Mouse (Mus musculus) forebrain, embryonic 14.5 days (tissue): ENCODE results near the gene Gm10638. TPM values are rescaled to one million over a fixed set of nuclear protein-coding genes. Genes with fewer than 3 reads are reported as not detected.

ENCODE experiments used
- ATAC-seq: fragments of 200-750 bp; cut with Nextera tagmentation; 2 replicates; pipeline ENCODE4 v1.8.0; 2017; ENCODE audit warnings: mild to moderate bottlenecking, moderate library complexity
- DNase-seq: peaks from one replicate; pipeline ENCODE4 v3.0.0-alpha.2; 2015; ENCODE audit warnings: low spot score
- H3K27ac ChIP-seq: fragments of 300-500 bp; sonication (generic); 2 replicates; pipeline ENCODE4 v1.5.1; 2014; ENCODE audit warnings: low read depth, mild to moderate bottlenecking, control low read depth, low read length, moderate library complexity
- H3K27me3 ChIP-seq: fragments of 300-500 bp; sonication (generic); replicated peaks from 2 replicates; pipeline ENCODE4 v1.6.1; 2014; ENCODE audit warnings: low read length, control low read depth, mixed read lengths; ENCODE audit not compliant: control insufficient read depth, insufficient read depth
- H3K36me3 ChIP-seq: fragments of 300-500 bp; sonication (generic); 2 replicates; pipeline ENCODE4 v1.6.1; 2014; ENCODE audit warnings: low read length, control low read depth; ENCODE audit not compliant: control insufficient read depth, insufficient read depth
- H3K4me1 ChIP-seq: fragments of 300-500 bp; sonication (generic); 2 replicates; pipeline ENCODE4 v1.6.1; 2014; ENCODE audit warnings: antibody characterized with exemption, low read length, control low read depth; ENCODE audit not compliant: control insufficient read depth, insufficient read depth
- H3K4me2 ChIP-seq: fragments of 300-500 bp; sonication (generic); 2 replicates; pipeline ENCODE4 v1.6.1; 2014; ENCODE audit warnings: mild to moderate bottlenecking, control low read depth, low read length
- H3K4me3 ChIP-seq: fragments of 300-500 bp; sonication (generic); 2 replicates; pipeline ENCODE4 v1.5.1; 2014; ENCODE audit warnings: low read depth, low read length, control low read depth
- H3K9ac ChIP-seq: fragments of 300-500 bp; sonication (generic); 2 replicates; pipeline ENCODE4 v1.6.1; 2014; ENCODE audit warnings: mild to moderate bottlenecking, low read length, control low read depth, moderate library complexity
- H3K9me3 ChIP-seq: fragments of 300-500 bp; sonication (generic); replicated peaks from 2 replicates; pipeline ENCODE4 v1.6.1; 2016; ENCODE audit warnings: low read length, control low read depth, mixed read lengths; ENCODE audit not compliant: control insufficient read depth
- WGBS: fragments of 180-500 bp; shearing (Covaris S2); extraction: QIAGEN DNeasy Blood & Tissue Kit; methylation state at CpG from one replicate; pipeline ENCODE4 v1.1.7; 2014; 5-methylcytosine and 5-hydroxymethylcytosine counted together
- polyA plus RNA-seq: library from polyadenylated mRNA; unstranded; fragments of >200 nt; fragmentation: Nextera tagmentation; extraction: Ambion mirVana; gene quantifications from 2 replicates; pipeline ENCODE4 v1.2.1, GENCODE M21; 2014

Gm10638 gene
- polyA plus RNA-seq, 1 experiment from 2014 or later, result 6.0 TPM

DNA sequence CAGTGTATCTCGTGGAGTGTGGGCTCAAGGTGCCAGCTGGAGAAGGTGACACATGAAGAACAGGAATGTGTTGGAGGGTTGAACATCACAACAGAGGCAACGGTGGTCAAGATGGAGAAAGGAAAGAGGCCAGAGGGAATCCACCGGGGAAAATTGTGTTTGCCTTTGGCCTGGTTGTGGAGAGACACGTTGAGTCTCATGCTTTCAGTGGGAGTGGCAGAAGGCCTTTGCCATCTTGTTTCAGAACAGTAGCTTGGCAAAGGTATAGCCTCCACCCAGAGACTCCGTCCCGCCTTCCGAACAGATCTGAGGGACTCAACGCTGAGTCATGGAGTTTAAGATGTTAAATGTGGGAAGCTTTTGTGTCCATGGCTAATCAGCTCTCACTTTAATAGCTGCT is 20.2 kb downstream of the Gm10638 start:
- no peak for DNase-seq
- no peak for ATAC-seq
- no peak overlapping the region for H3K4me2 ChIP-seq
- H3K27me3 ChIP-seq, result no peaks in the 10 kb centered on the region
- no peak overlapping the region for H3K4me3 ChIP-seq
- H3K9me3 ChIP-seq, result no peaks in the 10 kb centered on the region
- WGBS, result 96% methylated on average over 8 of the region's 8 CpGs
- H3K36me3 ChIP-seq, result no peaks in the 10 kb centered on the region
- no peaks in the 10 kb centered on the region for H3K4me1 ChIP-seq
- H3K27ac ChIP-seq, result no peak overlapping the region
- H3K9ac ChIP-seq, result no peak overlapping the region

GRCm38 (mm10) chr8:86766548-86767211 is 21.2 kb downstream of the Gm10638 start:
- 86% methylated on average over 9 of the region's 9 CpGs for WGBS

GRCm38 (mm10) chr8:86768499-86768898 is 23.0 kb downstream of the Gm10638 start:
- H3K4me1 ChIP-seq, result no peaks in the 10 kb centered on the region
- H3K9me3 ChIP-seq, result no peaks in the 10 kb centered on the region
- H3K4me3 ChIP-seq, result no peak overlapping the region
- DNase-seq (no peak), ATAC-seq (no peak)
- no peaks in the 10 kb centered on the region for H3K27me3 ChIP-seq
- no peak overlapping the region for H3K27ac ChIP-seq
- no peak overlapping the region for H3K4me2 ChIP-seq
- WGBS, result 78% methylated on average over 5 of the region's 5 CpGs
- H3K36me3 ChIP-seq, result no peaks in the 10 kb centered on the region
- H3K9ac ChIP-seq, result no peak overlapping the region

More at GRCm38 (mm10) chr8:86766548-86767211, 21.2 kb downstream of the Gm10638 start:
- H3K4me2 ChIP-seq, result no peak overlapping the region
- no peaks in the 10 kb centered on the region for H3K36me3 ChIP-seq
- no peak overlapping the region for H3K9ac ChIP-seq
- no peaks in the 10 kb centered on the region for H3K9me3 ChIP-seq
- H3K4me3 ChIP-seq, result no peak overlapping the region
- DNase-seq (no peak), ATAC-seq (no peak)
- H3K4me1 ChIP-seq, result no peaks in the 10 kb centered on the region
- no peaks in the 10 kb centered on the region for H3K27me3 ChIP-seq
- H3K27ac ChIP-seq, result no peak overlapping the region

- DNase-seq (peak; percentile 4), ATAC-seq (no peak)
- Histone ChIP-seq H3K4me1 (no peaks in the 10 kb centered on the region), H3K4me3 (no peak overlapping the region), H3K9me3 (no peaks in the 10 kb centered on the region), H3K27ac (no peak overlapping the region), H3K36me3 (no peaks in the 10 kb centered on the region), H3K27me3 (no peaks in the 10 kb centered on the region), H3K9ac (no peak overlapping the region), H3K4me2 (no peak overlapping the region)
- 68% methylated on average over 1 of the region's 1 CpGs for WGBS
These were observed 24.6 kb downstream of the Gm10638 start for GRCm38 (mm10) chr8:86769945-86770715.

GRCm38 (mm10) chr8:86779207-86779606 is 33.7 kb downstream of the Gm10638 start:
- no peak overlapping the region for H3K27ac ChIP-seq
- H3K4me1 ChIP-seq, result no peaks in the 10 kb centered on the region
- no peaks in the 10 kb centered on the region for H3K27me3 ChIP-seq
- H3K9ac ChIP-seq, result no peak overlapping the region
- H3K9me3 ChIP-seq, result no peaks in the 10 kb centered on the region
- no peaks in the 10 kb centered on the region for H3K36me3 ChIP-seq
- H3K4me2 ChIP-seq, result no peak overlapping the region
- ATAC-seq (no peak), DNase-seq (no peak)
- no peak overlapping the region for H3K4me3 ChIP-seq
- WGBS, result 83% methylated on average over 8 of the region's 8 CpGs

DNA sequence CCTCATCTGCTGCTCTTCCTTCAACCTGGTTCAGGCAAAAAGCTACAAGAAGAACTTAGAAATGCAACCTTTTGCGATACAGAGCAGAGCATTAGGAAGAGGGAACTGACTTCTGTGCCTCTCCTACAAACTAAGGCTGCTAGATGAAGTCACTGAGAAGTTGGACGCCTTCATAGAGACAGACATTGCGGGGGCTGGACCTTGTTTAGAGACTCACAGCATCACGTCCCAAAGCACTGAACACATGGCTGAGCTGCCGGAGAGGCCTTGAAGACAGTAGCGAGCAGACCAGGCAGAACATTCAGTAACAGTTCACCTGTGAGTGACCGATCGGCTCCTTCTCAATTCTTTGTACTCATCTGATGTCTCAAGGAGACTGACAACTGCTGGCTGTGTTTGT is 35.6 kb downstream of the Gm10638 start:
- H3K4me1 ChIP-seq, result no peaks in the 10 kb centered on the region
- no peak for DNase-seq
- no peaks in the 10 kb centered on the region for H3K27me3 ChIP-seq
- no peak overlapping the region for H3K4me3 ChIP-seq
- no peak overlapping the region for H3K27ac ChIP-seq
- 90% methylated on average over 8 of the region's 8 CpGs for WGBS
- H3K4me2 ChIP-seq, result no peak overlapping the region
- H3K36me3 ChIP-seq, result no peaks in the 10 kb centered on the region
- no peak overlapping the region for H3K9ac ChIP-seq
- no peak for ATAC-seq
- H3K9me3 ChIP-seq, result no peaks in the 10 kb centered on the region

DNA sequence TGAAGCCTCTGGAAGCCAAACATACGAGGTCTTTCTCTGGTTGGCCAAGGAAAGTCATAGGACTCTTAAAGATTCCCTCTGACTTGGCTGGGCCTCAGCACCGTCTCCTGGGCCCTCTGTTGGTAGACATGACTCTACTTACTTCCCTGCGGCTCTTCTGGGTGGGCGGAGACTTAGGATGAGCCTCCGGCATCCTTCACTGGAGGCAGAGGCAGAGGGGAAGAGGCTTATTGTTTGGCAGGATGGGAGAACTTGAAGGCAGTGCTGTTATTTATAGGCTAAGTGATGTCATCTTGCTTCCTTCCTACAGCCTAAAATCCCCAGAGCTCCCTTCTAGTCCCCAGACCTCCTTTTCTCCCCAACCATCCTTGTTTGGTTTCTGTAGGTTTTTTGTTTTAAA is 41.0 kb downstream of the Gm10638 start:
- 63% methylated on average over 5 of the region's 5 CpGs for WGBS
- DNase-seq (no peak), ATAC-seq (no peak)
- H3K4me3 ChIP-seq, result no peak overlapping the region
- no peaks in the 10 kb centered on the region for H3K36me3 ChIP-seq
- no peak overlapping the region for H3K4me2 ChIP-seq
- H3K27ac ChIP-seq, result no peak overlapping the region
- H3K27me3 ChIP-seq, result no peaks in the 10 kb centered on the region
- H3K9me3 ChIP-seq, result no peaks in the 10 kb centered on the region
- H3K9ac ChIP-seq, result no peak overlapping the region
- H3K4me1 ChIP-seq, result no peaks in the 10 kb centered on the region

- Histone ChIP-seq H3K4me3 (no peak overlapping the region), H3K27ac (no peak overlapping the region), H3K4me1 (no peaks in the 10 kb centered on the region), H3K27me3 (no peaks in the 10 kb centered on the region), H3K36me3 (no peaks in the 10 kb centered on the region), H3K9ac (no peak overlapping the region), H3K4me2 (no peak overlapping the region), H3K9me3 (no peaks in the 10 kb centered on the region)
- ATAC-seq (no peak), DNase-seq (no peak)
- WGBS, result 83% methylated on average over 12 of the region's 12 CpGs
These were observed 42.5 kb downstream of the Gm10638 start for GRCm38 (mm10) chr8:86787891-86788420.

DNA sequence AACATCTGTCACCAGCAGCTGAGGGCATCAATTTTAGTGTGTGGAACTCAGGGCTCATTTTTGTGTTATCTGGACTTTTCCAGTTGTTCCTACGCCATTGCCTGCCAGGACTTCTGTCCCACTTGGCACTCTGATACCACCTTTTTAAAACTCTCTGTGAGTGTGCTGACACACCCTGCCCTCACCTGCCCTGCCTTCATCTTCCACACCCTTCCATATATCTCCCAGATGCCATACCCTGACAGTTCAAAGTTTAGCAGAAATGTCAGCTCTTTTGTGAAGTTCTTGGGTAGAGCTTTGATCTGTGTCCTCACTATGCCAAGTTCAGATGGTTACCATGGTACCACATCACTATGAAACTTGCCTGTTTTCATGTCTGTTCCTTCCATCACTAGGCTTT is 44.1 kb downstream of the Gm10638 start:
- ATAC-seq (no peak), DNase-seq (no peak)
- Histone ChIP-seq H3K4me3 (no peak overlapping the region), H3K4me1 (no peaks in the 10 kb centered on the region), H3K36me3 (no peaks in the 10 kb centered on the region), H3K27ac (no peak overlapping the region), H3K9ac (no peak overlapping the region), H3K27me3 (no peaks in the 10 kb centered on the region), H3K9me3 (no peaks in the 10 kb centered on the region), H3K4me2 (no peak overlapping the region)
- 87% methylated on average over 1 of the region's 1 CpGs for WGBS
